Mouse (Mus musculus): ENCODE data around the gene Cbr4.

GRCm38 (mm10) chr8:61497110-61497509 lies 9.6 kb downstream of the Cbr4 start:
- TF ChIP-seq CTCF (IDR thresholded peaks at IDR 0.05; ENCODE audit: insufficient read depth, low read length) (no peak), POLR2A (IDR thresholded peaks at IDR 0.05; ENCODE audit: borderline replicate concordance, extremely low read depth, low read depth, low read length) (no peak)
